Mouse (Mus musculus) lung, postnatal 0 days (tissue): ENCODE measurements around the gene Fam196b.

Experiments used
- CTCF ChIP-seq: IDR thresholded peaks from 2 replicates; pipeline ENCODE4 v1.5.1; 2016; ENCODE audit warnings: antibody characterized with exemption, mild to moderate bottlenecking
- EP300 ChIP-seq: IDR thresholded peaks from 2 replicates; pipeline ENCODE4 v1.6.1; 2016; ENCODE audit warnings: antibody characterized with exemption, mild to moderate bottlenecking, control low read depth

DNA sequence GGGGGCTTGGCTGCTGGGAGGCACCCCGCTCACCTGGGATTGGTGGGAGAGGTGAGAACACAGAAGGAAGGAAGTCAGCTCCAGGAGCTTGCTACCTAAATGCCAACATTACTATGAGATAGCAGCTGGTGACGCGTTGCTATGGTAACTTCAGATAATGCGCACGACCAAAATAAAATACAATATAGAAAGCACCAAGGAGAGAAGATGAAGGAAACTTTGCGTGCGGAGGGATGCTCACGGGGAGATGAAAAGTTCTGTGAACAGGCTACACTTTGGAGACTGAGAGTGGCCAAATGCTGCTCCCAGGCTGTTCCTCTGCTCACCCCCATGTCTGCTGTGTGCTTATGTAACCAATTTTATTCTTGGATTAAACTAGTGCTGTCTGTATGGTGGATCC lies 2.4 kb downstream of the Fam196b start:
- no peak for TF ChIP-seq EP300
- no peak for TF ChIP-seq CTCF
